Mouse (Mus musculus) C2C12 (cell line): ENCODE results near the gene Spem2. TPM values are rescaled to one million over a fixed set of nuclear protein-coding genes. Genes with fewer than 3 reads are reported as not detected.

Source experiments
- H3K27me3 ChIP-seq: one replicate; pipeline ENCODE4 v1.6.1; 2011; ENCODE audit not compliant: control insufficient read depth, insufficient read depth, insufficient read length
- H3K36me3 ChIP-seq: one replicate; pipeline ENCODE4 v1.6.1; 2011; ENCODE audit not compliant: control insufficient read depth, insufficient read depth
- H3K4me3 ChIP-seq: one replicate; pipeline ENCODE4 v1.5.1; 2011; ENCODE audit warnings: mild to moderate bottlenecking, control low read depth; ENCODE audit not compliant: poor library complexity, insufficient read depth, severe bottlenecking
- H3K79me2 ChIP-seq: one replicate; pipeline ENCODE4 v1.6.1; 2011; ENCODE audit not compliant: control insufficient read depth, insufficient read depth
- H3K79me3 ChIP-seq: one replicate; pipeline ENCODE4 v1.6.1; 2011; ENCODE audit warnings: low read depth, control low read depth
- H3ac ChIP-seq: one replicate; pipeline ENCODE3; 2011; ENCODE audit warnings: low read depth; ENCODE audit not compliant: control insufficient read depth, insufficient read length
- CEBPB ChIP-seq: IDR thresholded peaks from one replicate; pipeline ENCODE4 v1.6.1; 2011; ENCODE audit warnings: low read depth, mild to moderate bottlenecking, control low read depth, moderate library complexity
- CTCF ChIP-seq: IDR thresholded peaks from one replicate; pipeline ENCODE4 v1.5.1; 2011; ENCODE audit not compliant: control insufficient read depth, insufficient read depth, insufficient read length
- FOSL1 ChIP-seq: IDR thresholded peaks from one replicate; pipeline ENCODE4 v1.8.0; 2011; ENCODE audit warnings: mild to moderate bottlenecking, low read length; ENCODE audit not compliant: poor library complexity, insufficient read depth, severe bottlenecking
- MAX ChIP-seq: IDR thresholded peaks from one replicate; pipeline ENCODE4 v1.6.1; 2011; ENCODE audit warnings: mild to moderate bottlenecking, control low read depth
- MYOD1 ChIP-seq: IDR thresholded peaks from one replicate; pipeline ENCODE4 v1.6.1; 2011; ENCODE audit warnings: low read depth; ENCODE audit not compliant: control insufficient read depth, insufficient read length
- MYOG ChIP-seq: IDR thresholded peaks from one replicate; pipeline ENCODE4 v1.6.1; 2011; ENCODE audit not compliant: control insufficient read depth, insufficient read length; ENCODE audit errors: extremely low read depth
- USF1 ChIP-seq: IDR thresholded peaks from one replicate; pipeline ENCODE4 v1.6.1; 2011; ENCODE audit warnings: low read depth, mild to moderate bottlenecking, control low read depth, moderate library complexity
- polyA plus RNA-seq: library from polyadenylated mRNA; unstranded; fragments of >200 nt; fragmentation: generic; extraction: Trizol; gene quantifications from one replicate; pipeline ENCODE4 v1.2.1, GENCODE M21; 2012; ENCODE audit warnings: missing spikeins

Spem2 gene
- polyA plus RNA-seq, 1 experiment, result not detected

- H3ac ChIP-seq, result no peak overlapping the region
- no peak overlapping the region for H3K4me3 ChIP-seq
- H3K79me2 ChIP-seq, result peaks cover 9% of the 10 kb centered on the region
- no peaks in the 10 kb centered on the region for H3K27me3 ChIP-seq
- no peak for TF ChIP-seq MYOD1
- TF ChIP-seq MAX, result no peak
- TF ChIP-seq USF1, result no peak
- no peak for TF ChIP-seq MYOG
- TF ChIP-seq FOSL1, result no peak
- TF ChIP-seq CTCF, result no peak
- TF ChIP-seq CEBPB, result no peak
- no peaks in the 10 kb centered on the region for H3K79me3 ChIP-seq
- peaks cover 12% of the 10 kb centered on the region for H3K36me3 ChIP-seq
Measured at GRCm38 (mm10) chr11:69833554-69833953, 15.3 kb upstream of the Spem2 start.

GRCm38 (mm10) chr11:69828832-69829231 is 10.6 kb upstream of the Spem2 start:
- no peak for TF ChIP-seq USF1
- no peak for TF ChIP-seq MAX
- no peak for TF ChIP-seq MYOD1
- no peak for TF ChIP-seq MYOG
- no peak for TF ChIP-seq CEBPB
- no peak for TF ChIP-seq CTCF
- no peak for TF ChIP-seq FOSL1
- H3ac ChIP-seq, result no peak overlapping the region
- peaks cover 22% of the 10 kb centered on the region for H3K36me3 ChIP-seq
- H3K79me2 ChIP-seq, result no peaks in the 10 kb centered on the region
- no peak overlapping the region for H3K4me3 ChIP-seq
- H3K79me3 ChIP-seq, result no peaks in the 10 kb centered on the region
- no peaks in the 10 kb centered on the region for H3K27me3 ChIP-seq

DNA sequence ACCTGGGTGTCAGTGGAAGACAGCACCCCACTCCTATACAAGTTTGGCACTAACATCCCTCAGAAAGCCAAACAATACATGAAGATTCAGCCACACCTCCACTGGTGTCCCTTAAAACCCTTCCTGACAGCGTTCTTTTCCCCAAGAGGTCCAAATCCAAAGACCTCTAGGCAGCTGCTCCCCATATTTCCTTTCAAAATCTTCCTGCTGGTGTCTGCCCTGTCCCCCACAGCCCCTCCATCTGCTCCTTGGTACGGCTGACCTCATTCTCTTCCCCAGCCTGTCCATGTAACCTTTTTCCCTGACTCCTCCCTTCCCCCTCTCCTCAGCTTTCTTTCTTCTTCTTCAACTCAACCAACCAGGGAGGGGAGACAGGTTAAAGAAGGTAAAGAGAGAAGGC is 5.2 kb upstream of the Spem2 start:
- H3K79me2 ChIP-seq, result no peaks in the 10 kb centered on the region
- no peak for TF ChIP-seq MYOG
- TF ChIP-seq FOSL1, result no peak
- no peak for TF ChIP-seq CTCF
- no peak for TF ChIP-seq MYOD1
- TF ChIP-seq MAX, result no peak
- no peak for TF ChIP-seq USF1
- no peak for TF ChIP-seq CEBPB
- no peaks in the 10 kb centered on the region for H3K27me3 ChIP-seq
- H3K36me3 ChIP-seq, result peaks cover 10% of the 10 kb centered on the region
- H3K4me3 ChIP-seq, result no peak overlapping the region
- no peaks in the 10 kb centered on the region for H3K79me3 ChIP-seq
- no peak overlapping the region for H3ac ChIP-seq

DNA sequence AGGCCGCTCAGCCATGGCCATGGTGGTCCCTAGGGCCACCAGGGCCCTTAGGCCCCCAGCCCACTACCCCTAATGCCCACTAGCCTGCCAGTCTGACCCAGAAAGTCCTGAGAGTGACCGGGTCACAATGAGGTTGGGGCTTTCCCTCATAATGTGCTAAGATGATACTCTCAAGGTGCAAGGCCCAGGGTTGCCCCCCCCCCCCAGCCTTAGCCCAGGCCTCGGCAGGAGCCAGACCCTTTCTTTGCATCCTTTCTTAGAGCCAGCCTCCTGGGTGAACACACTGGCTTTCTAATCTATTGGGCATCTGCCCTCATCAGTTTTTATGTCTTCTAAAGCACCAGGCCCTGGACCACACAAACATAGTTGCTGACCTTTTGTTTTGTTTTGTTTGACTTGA is 3.8 kb upstream of the Spem2 start, which contains the start of gene Spem1:
TSS of gene Spem1 (minus strand) at position 101 of the 400 bp plus-strand sequence.
- peaks cover 2% of the 10 kb centered on the region for H3K36me3 ChIP-seq
- H3ac ChIP-seq, result no peak within 1 kb of the TSS

GRCm38 (mm10) chr11:69818871-69819270 is 606 bp upstream of the Spem2 start:
- Histone ChIP-seq H3K79me3 (no peaks in the 10 kb centered on the region), H3K79me2 (no peaks in the 10 kb centered on the region), H3K36me3 (no peaks in the 10 kb centered on the region), H3K4me3 (no peak overlapping the region), H3K27me3 (no peaks in the 10 kb centered on the region), H3ac (no peak overlapping the region)
- no peak for TF ChIP-seq CEBPB
- no peak for TF ChIP-seq FOSL1
- TF ChIP-seq MYOG, result no peak
- no peak for TF ChIP-seq MYOD1
- TF ChIP-seq MAX, result no peak
- TF ChIP-seq CTCF, result no peak
- no peak for TF ChIP-seq USF1

More for the DNA sequence above, 3.8 kb upstream of the Spem2 start, which contains the start of gene Spem1:
- Histone ChIP-seq H3K4me3 (no peak within 1 kb of the TSS), H3K79me2 (no peaks in the 10 kb centered on the region), H3K27me3 (no peaks in the 10 kb centered on the region), H3K79me3 (no peaks in the 10 kb centered on the region)
- no peak for TF ChIP-seq CTCF
- no peak for TF ChIP-seq FOSL1

GRCm38 (mm10) chr11:69816520-69816919 is 1.7 kb downstream of the Spem2 start:
- Histone ChIP-seq H3K79me3 (no peaks in the 10 kb centered on the region), H3K27me3 (peaks cover 4% of the 10 kb centered on the region), H3ac (no peak overlapping the region), H3K36me3 (no peaks in the 10 kb centered on the region), H3K4me3 (no peak overlapping the region), H3K79me2 (no peaks in the 10 kb centered on the region)
- TF ChIP-seq FOSL1, result no peak
- no peak for TF ChIP-seq MYOG
- no peak for TF ChIP-seq CEBPB
- TF ChIP-seq USF1, result no peak
- no peak for TF ChIP-seq MYOD1
- no peak for TF ChIP-seq CTCF
- TF ChIP-seq MAX, result no peak
